Mouse (Mus musculus) adrenal gland, postnatal 36 days (tissue): ENCODE results near the gene Cplane1. TPM values are rescaled to one million over a fixed set of nuclear protein-coding genes. Genes with fewer than 3 reads are reported as not detected.

Experiments used
- DNase-seq, 2 experiments: peaks; one replicate each; pipeline ENCODE4 v3.0.0; 2021; ENCODE audit warnings: mixed read lengths in 1 of 2
- total RNA-seq, 2 experiments: library from RNA; stranded (reverse); gene quantifications; 2 replicates each; pipeline ENCODE4 v1.2.3; 2021

Gene Cplane1
- total RNA-seq, 2 experiments from 2014 or later, result 8.6 to 9.9 TPM

DNA sequence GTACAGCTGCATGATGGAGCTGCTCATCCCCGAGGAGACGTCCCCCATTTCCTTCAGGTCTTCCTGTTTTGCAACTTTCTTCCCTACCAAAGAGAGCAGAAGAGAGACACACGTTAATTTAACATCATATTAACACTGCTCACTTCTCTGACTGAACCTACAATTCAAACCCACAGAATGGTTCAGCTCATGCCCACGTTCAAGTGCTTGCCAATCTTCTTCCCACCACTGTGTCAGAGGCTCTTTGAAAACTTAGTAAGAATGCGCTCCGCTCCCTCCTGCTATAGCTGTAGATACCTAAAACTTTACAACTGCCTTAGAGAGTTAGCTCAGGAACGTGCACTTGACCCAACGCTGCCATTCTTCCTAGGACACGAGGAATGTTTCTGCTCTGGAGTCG, 134.0 kb downstream of the Cplane1 start:
- no peak for DNase-seq

GRCm38 (mm10) chr15:8305474-8305873, 136.6 kb downstream of the Cplane1 start:
- no peak for DNase-seq

DNA sequence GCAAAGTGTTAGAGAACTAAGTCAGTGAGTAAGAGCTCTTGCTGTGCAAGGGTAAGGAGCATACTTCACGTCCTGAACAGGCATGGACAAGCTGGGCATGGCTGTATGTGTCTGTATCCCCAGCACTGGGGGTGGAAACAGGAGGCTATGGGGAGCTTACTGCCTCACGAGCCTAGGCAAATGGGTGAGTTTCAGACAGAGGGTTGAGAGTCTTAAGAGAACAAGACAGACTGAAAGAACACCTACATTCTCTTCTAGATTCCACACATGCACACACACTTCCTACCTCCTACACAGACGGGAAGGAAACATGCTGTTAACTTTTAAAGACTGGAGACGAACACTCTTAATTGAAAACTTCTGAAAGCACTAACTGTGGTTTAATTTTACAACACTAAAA, 148.5 kb downstream of the Cplane1 start:
- DNase-seq, result no peak

GRCm38 (mm10) chr15:8319191-8319590, 150.3 kb downstream of the Cplane1 start:
- no peak for DNase-seq

Other genes starting within 250 kb of the Cplane1 start
- 10 to 100 TPM; 28.0 to 34.8 TPM for gene Wdr70, start 69.9 kb upstream of the Cplane1 start, total RNA-seq
- 10 to 100 TPM; 18.9 to 19.3 TPM for gene Nup155, start 59.8 kb upstream of the Cplane1 start, total RNA-seq